Mouse (Mus musculus) heart, postnatal 0 days (tissue): ENCODE results near the gene Cops3.

ENCODE experiments used
- CTCF ChIP-seq: IDR thresholded peaks from 2 replicates; pipeline ENCODE4 v1.5.1; 2016; ENCODE audit warnings: antibody characterized with exemption, control low read depth, low read depth
- EP300 ChIP-seq: IDR thresholded peaks from 2 replicates; pipeline ENCODE4 v1.6.1; 2016; ENCODE audit warnings: antibody characterized with exemption, low read depth

GRCm38 (mm10) chr11:59777259-59777658, 62.4 kb downstream of the Cops3 start:
- no peak for TF ChIP-seq CTCF
- no peak for TF ChIP-seq EP300
